ENCODE assay signal across 32 mouse cellular contexts in genomic region chr14:30018463-30018801, GRCm38 (mm10). TPM values are rescaled to one million over a fixed set of nuclear protein-coding genes. Genes with fewer than 3 reads are reported as not detected.
DNase-seq lines count a peak whose midpoint lies in the region; ATAC-seq and TF ChIP-seq lines count a peak whose summit lies in the region.
"Had no signal": no experiment of that assay in that cellular context is flagged by ENCODE, and none has a peak within 500 bp of the region (broad histone marks: within the 10 kb centered on the region; RNA-seq: fewer than 3 reads in every experiment).

No protein-coding gene starts in this region.

- no peak for ATAC-seq in intestine, postnatal 0 days
- ATAC-seq in intestine, embryonic 15.5 days = no peak
- no peak for ATAC-seq in kidney, embryonic 16.5 days (ENCODE audit: low FRiP score, low TSS enrichment)
- ATAC-seq: forebrain, embryonic 15.5 days had no signal

- H3K4me1 ChIP-seq in intestine, postnatal 0 days (replicated peaks; ENCODE audit: control insufficient read depth, insufficient read depth, low read length) = no peaks in the 10 kb centered on the region; the same call in 1 of the 2 replicates
- 0 out of 2 replicates have a peak, but pooled peaks cover 6% of the 10 kb centered on the region for H3K4me1 ChIP-seq in intestine, embryonic 15.5 days (replicated peaks)
- 0 out of 2 replicates have a peak, but pooled peaks cover 4% of the 10 kb centered on the region for H3K4me1 ChIP-seq in kidney, embryonic 16.5 days (ENCODE audit: insufficient read depth, low read length)
- H3K4me1 ChIP-seq: embryonic facial prominence, embryonic 12.5 days; forebrain, embryonic 15.5 days; hindbrain, embryonic 13.5 days had no signal

- 92% methylated on average over 4 of the region's 4 CpGs for WGBS in intestine, postnatal 0 days
- WGBS in intestine, embryonic 15.5 days = 93% methylated on average over 4 of the region's 4 CpGs
- 100% methylated on average over 4 of the region's 4 CpGs for WGBS in kidney, embryonic 16.5 days

- TF ChIP-seq CTCF in intestine, postnatal 0 days (IDR thresholded peaks at IDR 0.05; ENCODE audit: low read depth) = no peak

- no peaks in the 10 kb centered on the region for H3K9me3 ChIP-seq in intestine, postnatal 0 days (ENCODE audit: control insufficient read depth)
- H3K9me3 ChIP-seq in intestine, embryonic 15.5 days = no peaks in the 10 kb centered on the region
- no peaks in the 10 kb centered on the region for H3K9me3 ChIP-seq in kidney, embryonic 16.5 days (ENCODE audit: low read length)
- H3K9me3 ChIP-seq: embryonic facial prominence, embryonic 12.5 days; forebrain, embryonic 10.5 days; forebrain, embryonic 15.5 days; G1E; hindbrain, embryonic 13.5 days; limb, embryonic 10.5 days; limb, embryonic 15.5 days had no signal

- no peak overlapping the region for H3K4me3 ChIP-seq in intestine, postnatal 0 days (ENCODE audit: low read depth, low read length)
- H3K4me3 ChIP-seq in intestine, embryonic 15.5 days (replicated peaks) = no peak overlapping the region
- H3K4me3 ChIP-seq in kidney, embryonic 16.5 days (ENCODE audit: low read length) = no peak overlapping the region
- H3K4me3 ChIP-seq: embryonic facial prominence, embryonic 12.5 days; forebrain, embryonic 10.5 days; forebrain, embryonic 15.5 days; hindbrain, embryonic 13.5 days; limb, embryonic 10.5 days; limb, embryonic 15.5 days had no signal

- H3K27ac ChIP-seq in intestine, postnatal 0 days (ENCODE audit: low read depth, low read length) = 0 out of 2 replicates have a peak overlapping the region, but pooled peaks have one; percentile 57
- no peak overlapping the region for H3K27ac ChIP-seq in intestine, embryonic 15.5 days
- no peak overlapping the region for H3K27ac ChIP-seq in kidney, embryonic 16.5 days (ENCODE audit: low read length)
- H3K27ac ChIP-seq: embryonic facial prominence, embryonic 12.5 days; forebrain, embryonic 10.5 days; forebrain, embryonic 15.5 days; hindbrain, embryonic 13.5 days; limb, embryonic 10.5 days; limb, embryonic 15.5 days; liver, embryonic 14.5 days had no signal

- no peaks in the 10 kb centered on the region for H3K36me3 ChIP-seq in intestine, postnatal 0 days (ENCODE audit: control insufficient read depth, insufficient read depth)
- H3K36me3 ChIP-seq in intestine, embryonic 15.5 days = no peaks in the 10 kb centered on the region
- no peaks in the 10 kb centered on the region for H3K36me3 ChIP-seq in kidney, embryonic 16.5 days (ENCODE audit: insufficient read depth, low read length)
- H3K36me3 ChIP-seq: embryonic facial prominence, embryonic 12.5 days; forebrain, embryonic 10.5 days; forebrain, embryonic 15.5 days; G1E; hindbrain, embryonic 13.5 days; limb, embryonic 10.5 days; limb, embryonic 15.5 days had no signal

- H3K9ac ChIP-seq in intestine, postnatal 0 days (ENCODE audit: low read depth, low read length) = no peak overlapping the region
- H3K9ac ChIP-seq in intestine, embryonic 15.5 days = no peak overlapping the region
- no peak overlapping the region for H3K9ac ChIP-seq in kidney, embryonic 16.5 days (replicated peaks; ENCODE audit: low read length)
- H3K9ac ChIP-seq: embryonic facial prominence, embryonic 12.5 days; forebrain, embryonic 15.5 days; hindbrain, embryonic 13.5 days; limb, embryonic 15.5 days; liver, embryonic 14.5 days; lung, embryonic 14.5 days had no signal

- DNase-seq in adrenal gland, postnatal 10 days = peak; percentile 50
- no peak for DNase-seq in adrenal gland, postnatal 25 days
- DNase-seq in kidney, adult 9 months = peak; percentile 76
- peak; percentile 60 to 65 for DNase-seq in kidney, postnatal 36 days
- no peak for DNase-seq in layer of hippocampus, postnatal 10 days (ENCODE audit: low spot score in 2 of 2)
- DNase-seq: cerebellum, adult 11-12 months; cerebellum, adult 9-11 months; embryo, embryonic 11 days; gastrocnemius, postnatal 10 days; heart, adult 18-20 months; heart, postnatal 4 days; layer of hippocampus, postnatal 36 days; lung, embryonic 14.5 days; lung, postnatal 14 days; midbrain, embryonic 14.5 days; retina, postnatal 1 day; right cerebral cortex, postnatal 25 days; spleen, adult 18-20 months; thymus, postnatal 14 days had no signal

- H3K4me2 ChIP-seq in intestine, postnatal 0 days (replicated peaks; ENCODE audit: low read depth) = no peak overlapping the region; the same call in 1 of the 2 replicates
- no peak overlapping the region for H3K4me2 ChIP-seq in intestine, embryonic 15.5 days (replicated peaks)
- H3K4me2 ChIP-seq in kidney, embryonic 16.5 days (replicated peaks; ENCODE audit: low read depth, low read length) = no peak overlapping the region
- H3K4me2 ChIP-seq: embryonic facial prominence, embryonic 12.5 days; forebrain, embryonic 15.5 days; heart, embryonic 11.5 days; hindbrain, embryonic 13.5 days; limb, embryonic 15.5 days; lung, embryonic 14.5 days had no signal

- H3K27me3 ChIP-seq in intestine, postnatal 0 days (replicated peaks; ENCODE audit: control insufficient read depth, insufficient read depth, low read length) = no peaks in the 10 kb centered on the region
- H3K27me3 ChIP-seq in intestine, embryonic 15.5 days (replicated peaks) = no peaks in the 10 kb centered on the region
- H3K27me3 ChIP-seq in kidney, embryonic 16.5 days (ENCODE audit: insufficient read depth, low read length) = no peaks in the 10 kb centered on the region
- H3K27me3 ChIP-seq: embryonic facial prominence, embryonic 12.5 days; forebrain, embryonic 15.5 days; hindbrain, embryonic 13.5 days; limb, embryonic 15.5 days had no signal

RNA-seq across cellular contexts. Expression of gene Chdh, which starts 9.6 kb away (rescaled TPM):
- total RNA-seq in adrenal gland, postnatal 10 days (2021) = 10 to 100 TPM; 16.1 to 26.4 TPM
- total RNA-seq in adrenal gland, postnatal 25 days (2021) = 10.7 and 12.9 TPM in 2 replicates
- polyA plus RNA-seq in intestine, postnatal 0 days (2015; fragmentation: Nextera tagmentation; extraction: Ambion mirVana) = 1.1 and 1.4 TPM in 2 replicates
- 1.3 and 1.5 TPM in 2 replicates for polyA plus RNA-seq in intestine, embryonic 15.5 days (2015; fragmentation: Nextera tagmentation; extraction: Ambion mirVana)
- polyA plus RNA-seq in kidney, embryonic 16.5 days (2015; fragmentation: Nextera tagmentation; extraction: Ambion mirVana) = 2.5 and 2.7 TPM in 2 replicates
- total RNA-seq in layer of hippocampus, postnatal 10 days (2021) = under 1 TPM; 0.40 to 0.80 TPM
- total RNA-seq: monocyte, adult 5-6 weeks had no signal
- polyA plus RNA-seq: forebrain, embryonic 10.5 days; G1E had no signal

RNA-seq across cellular contexts. Expression of gene Il17rb, which starts 9.7 kb away (rescaled TPM):
- total RNA-seq in adrenal gland, postnatal 10 days (2021) = 1 to 10 TPM; 2.1 to 3.0 TPM
- 1.8 and 3.7 TPM in 2 replicates for total RNA-seq in adrenal gland, postnatal 25 days (2021)
- polyA plus RNA-seq in intestine, postnatal 0 days (2015; fragmentation: Nextera tagmentation; extraction: Ambion mirVana) = 0.41 and 0.65 TPM in 2 replicates
- polyA plus RNA-seq in intestine, embryonic 15.5 days (2015; fragmentation: Nextera tagmentation; extraction: Ambion mirVana) = 0.74 and 0.76 TPM in 2 replicates
- polyA plus RNA-seq in kidney, embryonic 16.5 days (2015; fragmentation: Nextera tagmentation; extraction: Ambion mirVana) = 0.79 and 1.0 TPM in 2 replicates
- under 1 TPM; 0.42 to 0.75 TPM for total RNA-seq in layer of hippocampus, postnatal 10 days (2021)
- total RNA-seq: monocyte, adult 5-6 weeks had no signal
- polyA plus RNA-seq: G1E had no signal

RNA-seq across cellular contexts. Expression of gene Actr8, which starts 40.3 kb away (rescaled TPM):
- 10 to 100 TPM; 44.8 to 56.5 TPM for total RNA-seq in adrenal gland, postnatal 10 days (2021)
- 63.0 and 78.1 TPM in 2 replicates for total RNA-seq in adrenal gland, postnatal 25 days (2021)
- 20.1 and 21.6 TPM in 2 replicates for polyA plus RNA-seq in intestine, postnatal 0 days (2015; fragmentation: Nextera tagmentation; extraction: Ambion mirVana)
- 51.9 and 55.7 TPM in 2 replicates for polyA plus RNA-seq in intestine, embryonic 15.5 days (2015; fragmentation: Nextera tagmentation; extraction: Ambion mirVana)
- polyA plus RNA-seq in kidney, embryonic 16.5 days (2015; fragmentation: Nextera tagmentation; extraction: Ambion mirVana) = 75.5 and 83.8 TPM in 2 replicates
- total RNA-seq in layer of hippocampus, postnatal 10 days (2021) = 10 to 100 TPM; 67.3 to 71.7 TPM

RNA-seq across cellular contexts. Expression of gene Selenok, which starts 50.3 kb away (rescaled TPM):
- 10 to 100 TPM; 67.8 to 89.2 TPM for total RNA-seq in adrenal gland, postnatal 10 days (2021)
- total RNA-seq in adrenal gland, postnatal 25 days (2021) = 101 and 108 TPM in 2 replicates
- 313 and 318 TPM in 2 replicates for polyA plus RNA-seq in intestine, postnatal 0 days (2015; fragmentation: Nextera tagmentation; extraction: Ambion mirVana)
- 255 and 267 TPM in 2 replicates for polyA plus RNA-seq in intestine, embryonic 15.5 days (2015; fragmentation: Nextera tagmentation; extraction: Ambion mirVana)
- polyA plus RNA-seq in kidney, embryonic 16.5 days (2015; fragmentation: Nextera tagmentation; extraction: Ambion mirVana) = 260 and 268 TPM in 2 replicates
- total RNA-seq in layer of hippocampus, postnatal 10 days (2021) = 100 to 1,000 TPM; 129 to 141 TPM

Comparison
In these comparisons a context has a peak if more than half of its experiments do, and no peak if none do; other contexts are left out.
1. DNase-seq: peak in adrenal gland, postnatal 10 days (single experiment), kidney, adult 9 months (single experiment) and kidney, postnatal 36 days (2 of 2); none in adrenal gland, postnatal 25 days (single experiment) and layer of hippocampus, postnatal 10 days (0 of 2).